35 mouse cellular contexts compared by ENCODE assay signal in the genomic region with DNA sequence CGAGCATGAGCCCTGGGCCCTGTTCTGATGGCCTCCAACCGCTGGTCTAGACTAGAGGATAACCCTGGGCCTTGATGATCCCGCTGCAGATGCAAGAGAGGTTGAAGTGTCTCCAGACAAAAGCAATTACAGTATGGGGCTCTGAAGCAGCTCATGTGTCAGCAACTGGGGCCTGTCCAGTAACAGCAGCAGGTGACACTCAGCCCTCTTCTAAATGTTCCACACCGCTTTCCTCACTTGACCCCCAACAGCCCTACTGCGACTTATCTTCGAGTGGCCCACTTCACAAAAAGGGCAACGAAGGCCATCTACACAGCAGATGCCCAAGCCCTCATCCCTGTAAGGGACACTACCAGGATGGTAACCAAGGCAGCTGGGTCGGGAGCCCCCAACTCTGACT. TPM values are rescaled to one million over a fixed set of nuclear protein-coding genes. Genes with fewer than 3 reads are reported as not detected.
"Had no signal": no experiment of that assay in that cellular context is flagged by ENCODE, and none has a peak within 500 bp of the region (broad histone marks: within the 10 kb centered on the region; RNA-seq: fewer than 3 reads in every experiment).

No protein-coding gene starts in this region.

- H3K27me3 ChIP-seq: forebrain, embryonic 15.5 days; heart, embryonic 15.5 days; hindbrain, embryonic 12.5 days; kidney, embryonic 15.5 days; limb, embryonic 13.5 days; limb, embryonic 15.5 days had no signal

- H3K9ac ChIP-seq: forebrain, embryonic 15.5 days; forebrain, postnatal 0 days; heart, embryonic 13.5 days; heart, embryonic 15.5 days; hindbrain, embryonic 12.5 days; hindbrain, embryonic 14.5 days; kidney, embryonic 15.5 days; limb, embryonic 13.5 days; limb, embryonic 15.5 days; liver, embryonic 12.5 days; liver, embryonic 14.5 days had no signal

- H3K9me3 ChIP-seq: forebrain, embryonic 15.5 days; heart, embryonic 13.5 days; heart, embryonic 15.5 days; hindbrain, embryonic 12.5 days; limb, embryonic 13.5 days; limb, embryonic 15.5 days; liver, embryonic 12.5 days had no signal

- H3K4me1 ChIP-seq: limb, embryonic 15.5 days had no signal

- H3K4me3 ChIP-seq: forebrain, embryonic 15.5 days; heart, embryonic 13.5 days; heart, embryonic 15.5 days; hindbrain, embryonic 12.5 days; kidney, embryonic 15.5 days; limb, embryonic 13.5 days; limb, embryonic 15.5 days; liver, embryonic 12.5 days had no signal

- ATAC-seq: forebrain, embryonic 15.5 days; intestine, embryonic 16.5 days; liver, embryonic 12.5 days had no signal

- H3K4me2 ChIP-seq: forebrain, embryonic 15.5 days; heart, embryonic 13.5 days; heart, embryonic 15.5 days; hindbrain, embryonic 12.5 days; hindbrain, embryonic 14.5 days; kidney, embryonic 15.5 days; limb, embryonic 13.5 days; limb, embryonic 15.5 days; liver, embryonic 12.5 days had no signal

- DNase-seq: gastrocnemius, postnatal 14 days; gastrocnemius, postnatal 36 days; heart, adult 11 months; kidney, adult 11 months; kidney, adult 9 months; kidney, postnatal 14 days; layer of hippocampus, adult 9-11 months; layer of hippocampus, postnatal 36 days; left cerebral cortex, postnatal 4 days had no signal

- H3K27ac ChIP-seq: forebrain, embryonic 15.5 days; heart, embryonic 13.5 days; heart, embryonic 15.5 days; hindbrain, embryonic 14.5 days; hindbrain, postnatal 0 days; kidney, embryonic 15.5 days; kidney, postnatal 0 days; limb, embryonic 13.5 days; limb, embryonic 15.5 days; liver, embryonic 12.5 days; liver, embryonic 14.5 days had no signal

RNA-seq across cellular contexts. Expression of gene Prf1, which starts 47.5 kb away (rescaled TPM):
- total RNA-seq: forebrain, postnatal 0 days; gastrocnemius, adult 18-20 months; gastrocnemius, adult 8-10 months; gastrocnemius, postnatal 14 days; gastrocnemius, postnatal 36 days; heart, postnatal 10 days; hindbrain, postnatal 0 days; layer of hippocampus, adult 18-20 months; layer of hippocampus, adult 8-10 months; layer of hippocampus, postnatal 14 days; layer of hippocampus, postnatal 36 days; left cerebral cortex, adult 18-20 months; left cerebral cortex, adult 8-10 months; left cerebral cortex, postnatal 10 days; left cerebral cortex, postnatal 25 days; left cerebral cortex, postnatal 4 days had no signal
- polyA plus RNA-seq: forebrain, embryonic 15.5 days; forebrain, postnatal 0 days; heart, embryonic 13.5 days; hindbrain, embryonic 12.5 days; hindbrain, postnatal 0 days; intestine, embryonic 14.5 days; kidney, embryonic 15.5 days; limb, embryonic 11.5 days; liver, embryonic 12.5 days had no signal
